Mouse (Mus musculus) myocyte (in vitro differentiated cells): Measurements from ENCODE around the gene Samd4b.

Experiments
- CEBPB ChIP-seq: IDR thresholded peaks from 2 replicates; pipeline ENCODE4 v1.6.1; 2011; ENCODE audit warnings: mild to moderate bottlenecking, moderate library complexity; ENCODE audit not compliant: poor library complexity, insufficient read depth, severe bottlenecking
- E2F4 ChIP-seq: IDR thresholded peaks from one replicate; pipeline ENCODE4 v1.6.1; 2011; ENCODE audit warnings: mild to moderate bottlenecking, control low read depth, moderate library complexity; ENCODE audit not compliant: insufficient read depth
- MAX ChIP-seq: IDR thresholded peaks from one replicate; pipeline ENCODE4 v1.6.1; 2011; ENCODE audit warnings: low read depth, mild to moderate bottlenecking, control low read depth
- MYOD1 ChIP-seq, 3 experiments: IDR thresholded peaks; one replicate each; pipeline ENCODE4 v1.6.1; 2011; ENCODE audit warnings: control low read depth in 2 of 3, low read depth in 2 of 3, mild to moderate bottlenecking in 2 of 3, moderate library complexity in 1 of 3; ENCODE audit not compliant: insufficient read length in 2 of 3, control insufficient read depth in 1 of 3
- MYOG ChIP-seq, 3 experiments: IDR thresholded peaks; one replicate each; pipeline ENCODE4 v1.6.1; 2011; ENCODE audit warnings: control low read depth in 2 of 3, low read depth in 2 of 3, mild to moderate bottlenecking in 2 of 3; ENCODE audit not compliant: insufficient read length in 2 of 3, control insufficient read depth in 1 of 3, insufficient read depth in 1 of 3
- POLR2A ChIP-seq: IDR thresholded peaks from one replicate; pipeline ENCODE4 v1.6.1; 2011; ENCODE audit warnings: low read depth, mild to moderate bottlenecking, control low read depth, moderate library complexity; ENCODE audit not compliant: insufficient read length
- POLR2AphosphoS2 ChIP-seq: IDR thresholded peaks from one replicate; pipeline ENCODE4 v1.6.1; 2011; ENCODE audit warnings: low read depth, control low read depth; ENCODE audit not compliant: insufficient read length
- REST ChIP-seq: IDR thresholded peaks from one replicate; pipeline ENCODE4 v1.6.1; 2011; ENCODE audit warnings: mild to moderate bottlenecking, control low read depth, moderate library complexity; ENCODE audit not compliant: insufficient read depth, insufficient read length
- TCF12 ChIP-seq: IDR thresholded peaks from one replicate; pipeline ENCODE4 v1.6.1; 2011; ENCODE audit warnings: mild to moderate bottlenecking, control low read depth; ENCODE audit not compliant: poor library complexity, insufficient read depth, severe bottlenecking
- TCF3 ChIP-seq: IDR thresholded peaks from one replicate; pipeline ENCODE4 v1.6.1; 2011; ENCODE audit warnings: low read depth, control low read depth; ENCODE audit not compliant: insufficient read length
- USF1 ChIP-seq: IDR thresholded peaks from one replicate; pipeline ENCODE4 v1.6.1; 2011; ENCODE audit warnings: low read depth, mild to moderate bottlenecking, control low read depth, moderate library complexity

- TF ChIP-seq MYOD1 (IDR thresholded peaks at IDR 0.05; ENCODE audit: control insufficient read depth in 1 of 3, insufficient read length in 2 of 3, low read depth in 2 of 3), result no peak
- no peak for TF ChIP-seq POLR2A
- TF ChIP-seq E2F4, result no peak
- no peak for TF ChIP-seq TCF3
- TF ChIP-seq MYOG (IDR thresholded peaks at IDR 0.05; ENCODE audit: control insufficient read depth in 1 of 3, insufficient read depth in 1 of 3, insufficient read length in 2 of 3, low read depth in 2 of 3), result no peak
- TF ChIP-seq USF1, result no peak
- no peak for TF ChIP-seq MAX
- TF ChIP-seq CEBPB, result no peak
- no peak for TF ChIP-seq TCF12
- no peak for TF ChIP-seq POLR2AphosphoS2
- no peak for TF ChIP-seq REST
These were observed 43.6 kb upstream of the Samd4b start for GRCm38 (mm10) chr7:28641546-28641945.
